Mouse (Mus musculus) Muller cell, postnatal 12 days (primary cell): ENCODE measurements around the gene Car12.

Experiments
- DNase-seq: peaks from one replicate; pipeline ENCODE4 v3.0.0-alpha.2; 2015; ENCODE audit errors: inconsistent ontology term

Gene Car12

DNA sequence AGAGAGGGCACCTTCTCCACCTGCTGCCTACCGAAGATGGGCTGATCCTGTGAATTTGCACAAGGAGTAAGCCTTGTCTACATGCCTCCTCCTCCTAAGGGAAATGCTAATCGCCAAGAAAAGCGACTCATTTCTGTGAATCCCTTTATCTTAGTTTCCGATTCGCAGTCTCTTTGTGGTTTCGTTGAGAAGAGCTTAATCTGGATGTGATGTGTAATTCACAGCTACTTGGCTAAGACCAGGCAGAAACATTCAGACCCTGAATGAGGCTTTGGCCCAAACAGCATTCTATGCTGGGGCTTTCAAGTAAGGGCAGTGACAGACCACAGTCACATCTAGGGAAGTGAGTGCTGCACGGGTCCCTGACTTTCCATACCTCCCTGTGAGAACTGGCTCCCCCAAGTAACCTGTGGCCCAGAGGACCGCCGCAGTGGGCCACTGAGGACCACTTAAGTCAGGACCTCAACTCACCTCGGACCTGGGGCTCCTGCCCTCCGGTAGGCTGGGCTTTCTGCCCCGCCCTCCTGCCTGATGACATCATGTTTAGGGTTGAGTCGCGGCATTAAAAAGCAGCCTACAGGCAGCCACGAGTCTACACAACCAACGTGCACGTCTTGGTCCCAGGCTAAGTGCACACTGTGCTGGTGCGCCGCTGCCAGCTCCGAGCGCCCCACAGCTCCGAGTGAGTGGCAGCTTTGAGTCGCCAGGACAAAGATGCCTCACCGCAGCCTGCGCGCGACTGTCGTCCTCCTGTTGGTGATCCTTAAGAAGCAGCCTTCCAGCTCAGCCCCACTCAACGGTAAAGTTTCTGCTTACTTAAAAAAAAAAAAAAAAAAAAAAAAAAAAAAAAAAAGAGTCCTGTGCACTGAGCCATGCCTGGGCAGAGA, at the start of gene Car12:
Car12 (plus strand) TSS at position 552 of the 887 bp plus-strand sequence.
- DNase-seq: no peak

GRCm38 (mm10) chr9:66663764-66664163, 49.7 kb upstream of the Car12 start:
- DNase-seq: no peak

DNA sequence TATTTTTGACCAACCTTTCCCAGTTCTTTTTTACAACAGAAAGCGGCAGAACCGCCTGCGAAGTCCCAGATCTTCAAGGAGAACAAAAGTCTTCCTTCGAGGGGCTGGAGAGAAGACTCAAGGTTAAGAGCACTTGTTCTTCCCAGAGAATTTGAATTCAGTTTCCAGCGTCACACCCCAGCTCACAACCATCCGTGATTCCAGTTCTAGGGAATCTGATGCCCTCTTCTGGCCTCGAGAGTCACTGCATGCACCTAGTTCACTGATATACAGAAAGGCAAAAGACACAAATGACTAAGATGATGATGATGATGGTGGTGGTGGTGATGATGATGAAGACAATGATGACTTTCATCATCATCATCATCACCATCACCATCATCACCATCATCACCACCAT, 48.9 kb upstream of the Car12 start:
- no peak for DNase-seq

DNA sequence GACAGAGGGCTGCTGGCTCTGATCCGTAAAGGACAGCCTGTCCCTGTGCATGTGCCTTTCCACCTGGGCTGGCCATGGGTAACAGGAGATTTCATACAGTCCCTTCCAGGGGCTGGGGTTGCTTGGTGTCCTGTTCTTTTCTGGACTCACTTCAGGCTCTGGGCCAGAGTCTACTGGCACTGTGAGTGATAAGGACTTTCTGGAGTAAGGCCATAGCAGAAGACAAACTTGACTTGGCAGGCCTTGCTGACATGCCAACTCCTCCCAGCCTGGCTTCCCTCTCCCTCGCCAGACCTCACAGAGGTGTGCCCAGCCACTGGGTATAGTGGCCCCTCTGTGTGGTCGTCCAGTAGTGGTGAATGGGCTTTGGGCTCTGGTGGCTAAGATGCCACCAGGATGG, 47.3 kb upstream of the Car12 start:
- no peak for DNase-seq

- peak; percentile 44 for DNase-seq
These were observed 46.4 kb upstream of the Car12 start for GRCm38 (mm10) chr9:66667046-66667445.

DNA sequence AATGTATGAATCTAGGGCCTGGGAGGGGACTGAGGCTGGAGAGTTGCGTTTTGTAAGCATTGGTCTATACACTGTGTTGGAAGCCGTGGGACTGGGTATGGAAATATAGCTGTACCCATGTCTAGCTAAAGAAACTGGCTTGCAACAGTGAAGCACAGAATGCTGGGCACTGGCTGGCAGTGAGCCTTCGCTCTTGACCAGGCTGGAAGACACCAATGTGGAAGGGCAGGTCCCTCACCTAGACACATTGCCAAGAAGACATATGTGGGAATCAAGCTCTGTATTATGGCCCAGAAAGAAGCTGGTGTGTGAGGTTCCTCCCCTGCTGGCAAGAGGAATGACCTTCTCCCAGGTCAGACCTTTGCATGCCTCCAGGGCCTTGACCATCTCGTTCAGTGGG, 45.6 kb upstream of the Car12 start:
- DNase-seq: no peak

- peak; percentile 63 for DNase-seq
These were observed 43.9 kb upstream of the Car12 start for GRCm38 (mm10) chr9:66669561-66670078.

GRCm38 (mm10) chr9:66673771-66674170, 39.7 kb upstream of the Car12 start:
- peak; percentile 48 for DNase-seq

DNA sequence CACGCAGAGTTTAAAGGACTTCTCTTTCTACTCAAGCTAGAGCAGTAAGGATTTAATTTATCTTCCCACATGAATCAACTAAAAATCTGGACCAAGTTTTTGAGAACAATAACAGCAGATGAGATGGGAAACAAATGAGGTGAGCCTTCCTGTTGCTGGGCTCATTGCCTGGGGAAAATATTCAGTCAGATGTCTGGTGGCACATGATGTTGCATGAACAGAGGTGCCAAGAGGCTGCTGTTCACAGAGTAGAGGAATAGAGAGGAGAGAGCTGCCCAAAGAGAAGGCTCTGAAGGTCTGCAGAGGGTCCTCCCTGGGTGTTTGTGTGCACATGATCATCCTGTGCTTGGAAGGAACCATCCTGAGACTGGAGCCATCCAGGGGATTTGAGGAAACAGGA, 37.9 kb upstream of the Car12 start:
- DNase-seq: no peak

- DNase-seq: no peak
These were observed 33.4 kb upstream of the Car12 start for GRCm38 (mm10) chr9:66680102-66680501.

DNA sequence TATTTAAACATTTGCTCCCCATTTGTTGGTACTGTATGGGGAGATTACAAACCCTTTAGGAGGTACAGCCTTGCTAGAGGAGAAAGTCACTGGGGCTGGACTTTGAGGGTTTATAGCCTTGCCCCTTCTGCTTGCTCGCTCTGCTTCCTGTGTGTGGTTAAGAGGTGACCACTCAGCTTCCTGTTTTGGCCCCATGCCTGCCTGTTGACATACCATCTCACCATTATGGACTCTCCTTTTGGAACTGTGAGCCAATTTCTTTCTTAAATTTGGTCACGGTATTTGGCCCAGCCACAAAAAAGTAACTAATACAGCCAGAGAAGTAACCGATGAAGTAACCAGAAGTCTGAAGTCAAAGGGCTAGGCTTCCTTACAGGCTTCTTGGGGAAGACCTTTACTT, 30.7 kb upstream of the Car12 start:
- DNase-seq: no peak

- DNase-seq: no peak
These were observed 27.8 kb upstream of the Car12 start for GRCm38 (mm10) chr9:66685730-66686129.

- DNase-seq: no peak
These were observed 25.8 kb upstream of the Car12 start for GRCm38 (mm10) chr9:66687713-66688112.

DNA sequence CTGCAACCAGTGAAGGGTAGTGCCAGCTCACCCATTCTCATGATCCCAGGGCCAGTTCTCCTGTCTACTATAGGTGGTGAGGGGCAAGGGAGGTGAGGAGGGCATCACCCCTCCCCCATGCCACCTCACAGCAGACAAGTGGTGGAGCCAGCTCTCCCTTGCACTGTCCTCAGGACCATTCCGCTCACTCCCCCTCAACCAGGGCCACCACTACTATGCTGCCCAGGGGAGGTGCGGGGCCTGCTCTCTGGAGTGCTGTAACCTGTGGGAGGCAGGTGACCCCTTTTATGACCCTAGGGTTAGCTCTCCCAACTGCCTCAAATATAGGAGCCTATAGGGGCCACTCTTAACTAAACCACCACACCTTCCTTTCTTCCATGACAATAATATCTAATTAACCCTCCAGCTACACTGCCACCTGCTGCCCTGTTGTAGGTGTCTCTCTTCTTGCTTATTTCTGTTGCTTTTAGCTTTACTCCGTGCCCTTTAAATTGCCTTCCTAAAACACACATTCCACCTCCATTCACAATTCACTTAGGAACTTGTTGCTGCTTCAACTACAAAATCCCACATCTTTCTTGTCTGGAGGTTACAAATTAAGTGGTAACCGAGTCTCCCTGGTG, 21.7 kb upstream of the Car12 start:
- DNase-seq: no peak

DNA sequence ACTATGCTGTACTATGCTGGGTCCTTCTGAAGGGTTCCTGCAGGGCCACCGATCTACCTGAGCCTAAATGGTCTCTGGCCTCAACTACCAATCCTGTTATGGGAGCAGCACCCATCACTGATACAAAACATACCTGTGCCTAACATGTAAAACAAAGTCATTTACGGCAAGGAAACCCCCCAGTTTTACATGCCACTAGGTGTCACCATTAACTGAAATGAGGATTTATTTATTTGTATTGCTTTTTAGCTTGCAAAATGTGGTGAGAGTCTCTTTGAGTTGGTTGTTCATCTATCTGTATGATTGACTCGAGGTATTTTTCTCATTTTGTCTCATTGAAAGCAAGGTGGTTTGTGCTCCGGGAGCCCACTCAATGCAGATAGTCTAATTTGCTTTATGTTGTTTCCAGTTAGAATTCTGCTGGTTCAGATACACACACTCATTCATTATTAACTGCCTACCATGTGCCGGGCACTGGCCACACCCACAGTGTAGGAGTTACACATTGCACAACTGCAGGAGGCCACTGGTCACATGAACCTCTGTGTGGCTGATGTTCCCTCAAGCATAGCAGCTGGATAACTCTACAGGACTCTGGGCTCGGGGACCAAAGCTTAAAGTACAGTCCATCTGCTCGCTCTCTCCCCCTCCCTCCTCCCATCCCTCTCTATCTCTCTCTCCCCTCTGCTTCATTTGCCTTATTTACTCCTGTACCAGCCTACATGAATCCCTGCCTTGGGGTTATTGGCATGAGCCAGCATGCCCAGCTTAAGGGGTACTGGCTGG, 15.9 kb upstream of the Car12 start:
- DNase-seq: no peak

- no peak for DNase-seq
These were observed 13.7 kb upstream of the Car12 start for GRCm38 (mm10) chr9:66699748-66700147.

- DNase-seq: no peak
These were observed 10.5 kb upstream of the Car12 start for GRCm38 (mm10) chr9:66703002-66703401.

GRCm38 (mm10) chr9:66705354-66705753, 8.1 kb upstream of the Car12 start:
- no peak for DNase-seq

GRCm38 (mm10) chr9:66705766-66706165, 7.7 kb upstream of the Car12 start:
- DNase-seq: peak; percentile 70

GRCm38 (mm10) chr9:66708054-66708772, 5.3 kb upstream of the Car12 start:
- peak; percentile 58 for DNase-seq

- peak; percentile 47 for DNase-seq
These were observed 4.5 kb upstream of the Car12 start for GRCm38 (mm10) chr9:66708816-66709555.
